Mouse (Mus musculus): ENCODE measurements around the gene Ndufaf8.

Ndufaf8 gene

DNA sequence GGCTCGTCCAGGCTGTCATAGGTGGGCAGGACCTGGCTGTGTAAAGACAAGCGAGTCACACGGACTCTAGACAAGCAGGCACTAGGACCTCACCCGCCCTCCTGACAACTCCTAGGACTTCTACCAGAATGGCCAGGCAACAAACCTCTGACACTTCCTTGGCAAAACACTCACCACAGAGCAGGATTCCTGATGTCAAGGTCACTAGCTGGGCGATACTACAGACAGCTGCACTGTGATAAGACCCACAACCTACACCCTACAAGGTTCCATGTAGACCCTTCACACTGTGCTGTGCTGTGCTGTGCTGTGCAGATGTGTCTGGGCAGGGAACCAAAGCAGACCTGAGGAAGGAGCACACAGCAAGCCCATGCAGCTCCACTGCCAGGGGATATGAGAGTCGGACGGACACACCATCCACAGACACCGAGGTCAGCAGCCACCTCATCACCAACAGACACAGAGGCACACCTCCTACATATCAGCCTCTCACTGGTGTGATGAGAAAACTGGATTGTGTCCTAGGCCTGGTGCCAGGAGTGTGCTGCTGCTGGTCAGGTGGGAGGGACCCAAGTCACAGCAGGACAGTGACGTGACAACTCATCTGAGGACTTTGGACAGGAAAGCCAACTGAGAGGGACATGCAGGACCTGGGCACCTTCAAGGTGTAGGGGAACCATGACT lies 36.3 kb downstream of the Ndufaf8 start:
- no peak for DNase-seq (ENCODE audit: low spot score in 2 of 2)

DNA sequence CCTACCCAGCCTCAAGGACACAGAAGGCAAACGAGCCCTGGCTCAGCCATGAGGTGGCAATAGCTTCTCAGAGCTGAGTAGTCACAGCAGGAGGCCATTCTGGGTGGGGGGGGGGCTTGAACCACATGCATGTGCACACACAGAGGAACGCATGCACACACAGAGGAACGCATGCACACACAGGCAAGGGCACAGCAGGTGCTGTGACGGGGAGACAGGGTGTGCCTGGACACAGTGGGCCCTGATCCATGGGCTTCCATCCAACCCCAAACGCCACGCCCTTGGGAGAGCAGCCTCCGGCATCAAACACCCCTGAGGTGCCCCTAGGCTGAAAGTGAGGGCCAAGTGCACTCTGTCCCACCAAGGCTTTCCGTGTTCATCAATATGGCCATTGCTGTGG lies 37.5 kb downstream of the Ndufaf8 start:
- no peak for DNase-seq (ENCODE audit: low spot score in 2 of 2)

DNA sequence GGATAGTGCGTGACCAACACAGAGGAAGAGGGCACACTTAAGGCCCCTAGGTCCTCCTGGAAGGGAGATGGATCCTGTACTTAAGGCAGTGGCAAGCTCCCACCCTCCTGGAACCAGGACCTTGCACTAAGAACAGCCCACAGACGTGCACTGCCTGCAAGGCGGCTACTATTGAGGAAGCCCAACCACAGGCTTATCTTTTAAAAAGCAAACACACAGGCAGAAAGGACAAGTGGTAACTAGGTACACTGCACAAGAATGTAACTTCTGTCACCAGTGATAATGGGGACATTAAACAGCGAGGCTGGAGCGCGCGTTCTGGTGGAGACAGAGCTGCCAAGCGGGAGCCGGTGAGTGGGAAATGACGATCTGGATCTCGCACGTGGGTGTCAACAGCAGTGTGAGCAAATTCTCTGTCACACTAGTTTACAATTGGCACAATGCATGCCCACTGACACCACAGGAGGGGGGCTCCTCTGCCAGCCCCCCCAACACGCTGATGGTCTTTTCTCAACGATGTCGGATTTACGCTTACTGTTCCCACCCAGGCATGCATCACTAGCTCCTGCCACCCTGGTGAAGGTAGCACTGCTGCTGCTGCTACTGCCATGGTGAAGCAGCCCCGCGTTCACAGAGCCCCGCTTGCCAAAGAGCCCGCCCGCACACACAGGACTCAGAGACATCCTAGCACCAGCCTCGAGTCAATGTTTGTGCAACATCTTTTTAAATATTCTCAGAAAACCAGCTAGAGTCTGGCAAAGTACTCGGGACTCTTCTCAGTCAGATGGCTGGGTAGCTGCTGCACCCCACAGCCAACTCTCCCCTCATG lies 38.3 kb downstream of the Ndufaf8 start:
- peak in 1 of 2 experiments; percentile 33 for DNase-seq (ENCODE audit: low spot score in 2 of 2)

DNA sequence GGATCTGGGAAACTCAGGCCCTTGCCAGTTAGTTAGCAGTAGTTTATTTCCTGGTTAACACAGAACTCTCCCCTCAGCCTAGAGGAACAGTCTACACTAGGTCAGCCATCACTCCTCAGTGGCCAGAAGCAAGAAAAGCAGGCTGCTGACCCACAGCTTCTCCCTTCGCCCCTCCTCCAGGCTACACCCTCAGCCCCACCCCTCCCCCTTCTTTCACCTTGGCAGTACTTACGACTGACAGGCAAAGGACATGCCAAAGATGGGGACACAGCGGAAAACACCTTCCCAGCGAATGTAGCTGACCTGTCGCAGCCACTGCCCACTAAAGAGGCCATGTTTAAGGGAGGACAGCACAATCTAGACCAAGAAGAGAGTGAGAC lies 38.9 kb downstream of the Ndufaf8 start:
- DNase-seq (ENCODE audit: low spot score in 2 of 2): no peak

GRCm38 (mm10) chr11:120139309-120139731 lies 40.6 kb downstream of the Ndufaf8 start:
- no peak for DNase-seq (ENCODE audit: low spot score in 2 of 2)

GRCm38 (mm10) chr11:120140255-120140654 lies 41.5 kb downstream of the Ndufaf8 start:
- DNase-seq (ENCODE audit: low spot score in 2 of 2): no peak

GRCm38 (mm10) chr11:120142601-120143051 lies 43.9 kb downstream of the Ndufaf8 start:
- peak in 1 of 2 experiments; percentile 38 for DNase-seq (ENCODE audit: low spot score in 2 of 2)

GRCm38 (mm10) chr11:120143708-120144497 lies 45.2 kb downstream of the Ndufaf8 start:
- no peak for DNase-seq (ENCODE audit: low spot score in 2 of 2)

GRCm38 (mm10) chr11:120148201-120148855 lies 49.6 kb downstream of the Ndufaf8 start:
- no peak for DNase-seq (ENCODE audit: low spot score in 2 of 2)

- no peak for DNase-seq (ENCODE audit: low spot score in 2 of 2)
These were observed 50.9 kb downstream of the Ndufaf8 start for GRCm38 (mm10) chr11:120149510-120150200.

All from spleen, postnatal 10 days (tissue).